Mouse (Mus musculus) central nervous system, embryonic 11.5 days (tissue): ENCODE measurements around the gene Olfr599. TPM values are rescaled to one million over a fixed set of nuclear protein-coding genes. Genes with fewer than 3 reads are reported as not detected.

Source experiments
- polyA plus RNA-seq: library from polyadenylated mRNA; depleted of rRNA; stranded (reverse); fragments of >200 nt; gene quantifications from 2 replicates; pipeline ENCODE4 v1.2.3, GENCODE M21; 2012; rRNA removed

Gene Olfr599
- polyA plus RNA-seq: not detected in 2 replicates

GRCm38 (mm10) chr7:103335617-103336016, at the start of gene Olfr599:
Gene Olfr599 (plus strand): TSS chr7:103335917.

GRCm38 (mm10) chr7:103305348-103305747, 30.4 kb upstream of the Olfr599 start, which contains the start of gene Olfr596:
Gene Olfr596 (plus strand): TSS chr7:103305648.

GRCm38 (mm10) chr7:103316015-103316414, 19.7 kb upstream of the Olfr599 start, which contains the start of gene Olfr597:
Gene Olfr597 (plus strand): TSS chr7:103316315.

GRCm38 (mm10) chr7:103323268-103323667, 12.4 kb upstream of the Olfr599 start, which contains the start of gene Olfr598:
Gene Olfr598 (plus strand): TSS chr7:103323568.

GRCm38 (mm10) chr7:103349569-103349968, 13.9 kb downstream of the Olfr599 start, which contains the start of gene Olfr600:
Gene Olfr600 (minus strand): TSS chr7:103349669.

GRCm38 (mm10) chr7:103362555-103362954, 26.8 kb downstream of the Olfr599 start, which contains the start of gene Olfr601:
Gene Olfr601 (minus strand): TSS chr7:103362655.

GRCm38 (mm10) chr7:103386077-103386476, 50.4 kb downstream of the Olfr599 start, which contains the start of gene Olfr603:
Gene Olfr603 (minus strand): TSS chr7:103386177.

Other genes with a start within 250 kb of the Olfr599 start
- gene Olfr585, start 238.2 kb upstream of the Olfr599 start, polyA plus RNA-seq: not detected in 2 replicates
- not detected in 2 replicates for gene Olfr586, start 210.3 kb upstream of the Olfr599 start, polyA plus RNA-seq
- not detected in 2 replicates for gene Olfr588-ps1, start 195.0 kb upstream of the Olfr599 start, polyA plus RNA-seq
- gene Olfr589, start 179.6 kb upstream of the Olfr599 start, polyA plus RNA-seq: not detected in 2 replicates
- gene Olfr591, start 157.6 kb upstream of the Olfr599 start, polyA plus RNA-seq: not detected in 2 replicates
- not detected in 2 replicates for gene Olfr592, start 151.1 kb upstream of the Olfr599 start, polyA plus RNA-seq
- not detected in 2 replicates for gene Olfr593, start 124.1 kb upstream of the Olfr599 start, polyA plus RNA-seq
- not detected in 2 replicates for gene Olfr594, start 118.9 kb upstream of the Olfr599 start, polyA plus RNA-seq
- not detected in 2 replicates for gene Usp17ld, start 83.4 kb upstream of the Olfr599 start, polyA plus RNA-seq
- gene Olfr596, start 30.3 kb upstream of the Olfr599 start, polyA plus RNA-seq: not detected in 2 replicates
- gene Olfr597, start 19.6 kb upstream of the Olfr599 start, polyA plus RNA-seq: not detected in 2 replicates
- gene Olfr598, start 12.3 kb upstream of the Olfr599 start, polyA plus RNA-seq: not detected in 2 replicates
- not detected in 2 replicates for gene Olfr600, start 13.8 kb downstream of the Olfr599 start, polyA plus RNA-seq
- gene Olfr601, start 26.7 kb downstream of the Olfr599 start, polyA plus RNA-seq: not detected in 2 replicates
- gene Olfr603, start 50.3 kb downstream of the Olfr599 start, polyA plus RNA-seq: not detected in 2 replicates
- gene Usp17lc, start 79.2 kb downstream of the Olfr599 start, polyA plus RNA-seq: not detected in 2 replicates
- not detected in 2 replicates for gene Olfr605, start 109.5 kb downstream of the Olfr599 start, polyA plus RNA-seq
- not detected in 2 replicates for gene Olfr606, start 113.1 kb downstream of the Olfr599 start, polyA plus RNA-seq
- gene Olfr607, start 128.2 kb downstream of the Olfr599 start, polyA plus RNA-seq: not detected in 2 replicates
- gene Olfr608, start 134.0 kb downstream of the Olfr599 start, polyA plus RNA-seq: not detected in 2 replicates
- not detected in 2 replicates for gene Olfr609, start 162.1 kb downstream of the Olfr599 start, polyA plus RNA-seq
- gene Olfr610, start 176.2 kb downstream of the Olfr599 start, polyA plus RNA-seq: not detected in 2 replicates
- gene Olfr611, start 184.9 kb downstream of the Olfr599 start, polyA plus RNA-seq: not detected in 2 replicates
- gene Olfr612, start 206.8 kb downstream of the Olfr599 start, polyA plus RNA-seq: not detected in 2 replicates
- not detected in 2 replicates for gene Olfr613, start 212.2 kb downstream of the Olfr599 start, polyA plus RNA-seq
- gene Olfr615, start 220.2 kb downstream of the Olfr599 start, polyA plus RNA-seq: not detected in 2 replicates
- gene Olfr616, start 233.2 kb downstream of the Olfr599 start, polyA plus RNA-seq: not detected in 2 replicates
- not detected in 2 replicates for gene Olfr617, start 237.1 kb downstream of the Olfr599 start, polyA plus RNA-seq